Comparison of ENCODE assay signal across 18 mouse cellular contexts in genomic region chr10:21907784-21908183, GRCm38 (mm10). TPM values are rescaled to one million over a fixed set of nuclear protein-coding genes. Genes with fewer than 3 reads are reported as not detected.
DNase-seq lines count a peak whose midpoint lies in the region; ATAC-seq and TF ChIP-seq lines count a peak whose summit lies in the region.
"Had no signal": no experiment of that assay in that cellular context is flagged by ENCODE, and none has a peak within 500 bp of the region (broad histone marks: within the 10 kb centered on the region; RNA-seq: fewer than 3 reads in every experiment).

No protein-coding gene starts in this region.

- TF ChIP-seq CTCF in bone marrow macrophage, adult 2 months (IDR thresholded peaks at IDR 0.05; ENCODE audit: low read depth, low read length), result no peak

- ATAC-seq in neutrophil, adult 5-6 weeks (ENCODE audit: extremely low read depth, insufficient number of reproducible peaks, low FRiP score, poor library complexity, severe bottlenecking), result peak; percentile 34; the same call in 1 of the 2 replicates

- H3K4me1 ChIP-seq in bone marrow macrophage, adult 2 months (ENCODE audit: control insufficient read depth, insufficient read depth, low read length), result peaks cover 17% of the 10 kb centered on the region
- H3K4me1 ChIP-seq: forebrain, embryonic 12.5 days; heart, embryonic 12.5 days had no signal

- no peak overlapping the region for H3K4me3 ChIP-seq in bone marrow macrophage, adult 2 months (ENCODE audit: insufficient read depth, low read length)
- H3K4me3 ChIP-seq: embryonic facial prominence, embryonic 15.5 days; forebrain, embryonic 12.5 days; heart, embryonic 12.5 days; left cerebral cortex, adult 2 months; limb, embryonic 13.5 days; myocyte had no signal

- TF ChIP-seq POLR2A in bone marrow macrophage, adult 2 months (IDR thresholded peaks at IDR 0.05; ENCODE audit: borderline replicate concordance, low read depth, low read length), result no peak

- peak; percentile 27 for DNase-seq in lung, postnatal 25 days (ENCODE audit: low spot score)
- DNase-seq in lung, adult 18-20 months, result no peak
- DNase-seq in ES-CJ7 (ENCODE audit: low read depth, low spot score), result peak; percentile 42
- DNase-seq in testis, postnatal 10 days (ENCODE audit: low spot score), result no peak
- no peak for DNase-seq in gastrocnemius, postnatal 36 days
- DNase-seq: cerebellum, adult 11 months; kidney, adult 18-20 months; kidney, postnatal 4 days; lung, embryonic 14.5 days; right cerebral cortex, postnatal 14 days had no signal

- H3K27ac ChIP-seq in bone marrow macrophage, adult 2 months (ENCODE audit: insufficient read depth, low read depth, low read length), result peak overlapping the region; percentile 24
- H3K27ac ChIP-seq: embryonic facial prominence, embryonic 15.5 days; forebrain, embryonic 12.5 days; left cerebral cortex, adult 2 months had no signal

- intact Hi-C loops in gastrocnemius, postnatal 36 days (cut with DNase I), result no loop called here

RNA-seq across cellular contexts. Expression of gene Sgk1, which starts 25.8 kb away (rescaled TPM):
- polyA plus RNA-seq in bone marrow macrophage, adult 2 months (2012; ENCODE audit: insufficient read depth, insufficient read length, missing spikeins), result 80.9 and 82.6 TPM in 2 replicates
- total RNA-seq in neutrophil, adult 5-6 weeks (2017), result 90.4 and 91.8 TPM in 2 replicates
- total RNA-seq in gastrocnemius, postnatal 36 days (2021), result 100 to 1,000 TPM; 192 to 226 TPM

Comparison
In these comparisons a context has a peak if more than half of its experiments do, and no peak if none do; other contexts are left out.
1. DNase-seq: peak in lung, postnatal 25 days (single experiment) and ES-CJ7 (single experiment); none in lung, adult 18-20 months (0 of 2), testis, postnatal 10 days (single experiment) and gastrocnemius, postnatal 36 days (0 of 2).